Mouse (Mus musculus) heart, adult 2 months (tissue): ENCODE measurements around the gene Magi2. TPM values are rescaled to one million over a fixed set of nuclear protein-coding genes. Genes with fewer than 3 reads are reported as not detected.

Experiments used
- DNase-seq, 2 experiments: peaks; one replicate each; pipeline ENCODE4 v3.0.0; 2021
- H3K27ac ChIP-seq: fragments of 200-600 bp; 2 replicates; pipeline ENCODE4 v1.8.1; 2022
- H3K27me3 ChIP-seq: fragments of 200-500 bp; 2 replicates; pipeline ENCODE4 v1.6.1; 2012; ENCODE audit warnings: mild to moderate bottlenecking, low read length, inconsistent platforms, mixed read lengths; ENCODE audit not compliant: control insufficient read depth, insufficient read depth
- H3K36me3 ChIP-seq: fragments of 200-500 bp; 2 replicates; pipeline ENCODE4 v1.6.1; 2012; ENCODE audit warnings: low read length, inconsistent platforms; ENCODE audit not compliant: control insufficient read depth, insufficient read depth
- H3K4me1 ChIP-seq: fragments of 200-500 bp; 2 replicates; pipeline ENCODE4 v1.6.1; 2011; ENCODE audit warnings: low read length; ENCODE audit not compliant: control insufficient read depth, insufficient read depth
- H3K4me3 ChIP-seq: fragments of 200-600 bp; 2 replicates; pipeline ENCODE4 v1.8.1; 2022
- H3K79me2 ChIP-seq: fragments of 200-500 bp; replicated peaks from 2 replicates; pipeline ENCODE4 v1.6.1; 2012; ENCODE audit warnings: mild to moderate bottlenecking, inconsistent platforms, low read length, moderate library complexity, mixed read lengths; ENCODE audit not compliant: control insufficient read depth, insufficient read depth
- H3K9ac ChIP-seq: fragments of 200-500 bp; 2 replicates; pipeline ENCODE4 v1.6.1; 2012; ENCODE audit warnings: low read depth, mild to moderate bottlenecking, control low read depth, inconsistent platforms, low read length, mixed read lengths
- CTCF ChIP-seq: fragments of 200-600 bp; IDR thresholded peaks from 2 replicates; pipeline ENCODE4 v1.8.1; 2022; ENCODE audit warnings: antibody characterized with exemption, mild to moderate bottlenecking, moderate library complexity
- EP300 ChIP-seq: fragments of 200-500 bp; IDR thresholded peaks from 2 replicates; pipeline ENCODE4 v1.6.1; 2011; ENCODE audit warnings: low read depth, low read length, control low read depth; ENCODE audit not compliant: insufficient read depth
- POLR2A ChIP-seq: fragments of 200-500 bp; IDR thresholded peaks from 2 replicates; pipeline ENCODE4 v1.6.1; 2011; ENCODE audit warnings: mild to moderate bottlenecking, low read depth, low read length, control low read depth; ENCODE audit not compliant: insufficient read depth
- WGBS: fragments of 180-500 bp; shearing (Covaris S2); methylation state at CpG from one replicate; pipeline ENCODE4 v1.1.7; 2018; 5-methylcytosine and 5-hydroxymethylcytosine counted together
- intact Hi-C: fragments of 180-260 bp; cut with DNase I; formaldehyde crosslinking; loops from one replicate; pipeline ENCODE4 v1.15.1; 2025
- polyA plus RNA-seq: library from polyadenylated mRNA; depleted of rRNA; stranded (reverse); fragments of >200 nt; gene quantifications from 2 replicates; pipeline ENCODE4 v1.2.3, GENCODE M21; 2012
- total RNA-seq, 2 experiments: library from RNA; stranded (reverse); gene quantifications; 2 replicates each; pipeline ENCODE4 v1.2.3; 2021

Gene Magi2
- total and polyA plus RNA-seq, 3 experiments: 2.0 to 8.2 (median 7.0) TPM

DNA sequence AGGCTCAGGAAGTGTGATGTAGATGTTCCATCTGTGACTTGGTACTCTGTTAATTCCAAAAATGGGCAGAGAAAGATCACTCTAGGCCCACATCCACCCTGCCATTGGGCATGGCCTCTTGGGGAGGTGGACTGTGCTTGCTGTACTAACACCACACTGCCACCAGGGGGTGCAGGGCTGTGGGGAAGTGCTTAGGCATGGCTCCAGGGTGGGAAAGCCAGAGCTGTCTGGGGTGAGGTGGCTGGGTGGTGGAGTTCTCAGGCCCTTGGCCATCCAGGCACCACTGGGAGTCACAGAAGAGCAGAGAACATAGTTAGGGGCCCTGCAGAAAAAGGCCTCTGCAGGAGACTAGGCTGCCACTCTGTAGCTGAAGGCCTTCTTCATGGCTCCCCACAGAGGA lies 1243.6 kb downstream of the Magi2 start:
- peak; percentile 11 to 37 for DNase-seq
- Histone ChIP-seq H3K27me3 (no peaks in the 10 kb centered on the region), H3K36me3 (no peaks in the 10 kb centered on the region), H3K4me3 (no peak overlapping the region), H3K4me1 (no peaks in the 10 kb centered on the region), H3K79me2 (no peaks in the 10 kb centered on the region), H3K27ac (no peak overlapping the region), H3K9ac (no peak overlapping the region)
- TF ChIP-seq CTCF (peak; percentile 60), EP300 (no peak), POLR2A (no peak)
- intact Hi-C loops: loop anchor here (1.0 kb wide), 1 partner anchor 231 kb away; no protein-coding TSS in a partner anchor

DNA sequence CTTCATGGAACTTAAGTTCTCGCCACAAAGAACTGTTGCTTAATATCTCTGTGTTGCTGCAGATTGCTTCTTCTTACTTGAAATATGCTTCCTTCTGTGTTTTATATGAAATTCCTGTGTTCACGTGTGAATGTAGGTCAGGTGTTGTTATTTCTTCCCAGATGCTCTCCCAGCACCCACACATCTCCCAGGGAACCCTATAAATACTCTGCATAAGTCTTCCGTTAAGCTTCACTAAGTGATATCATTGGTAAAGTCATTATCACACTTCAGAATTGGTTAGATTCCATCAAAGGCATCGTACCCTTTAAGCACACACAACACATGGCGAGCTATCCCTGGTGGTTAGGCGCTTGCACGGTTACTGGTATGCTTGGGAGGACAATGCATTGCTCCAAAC lies 1257.7 kb downstream of the Magi2 start:
- H3K36me3 ChIP-seq: no peaks in the 10 kb centered on the region
- no peak for TF ChIP-seq EP300
- no peak for TF ChIP-seq POLR2A
- TF ChIP-seq CTCF: no peak
- H3K27me3 ChIP-seq: no peaks in the 10 kb centered on the region
- no peaks in the 10 kb centered on the region for H3K79me2 ChIP-seq
- H3K4me1 ChIP-seq: no peaks in the 10 kb centered on the region
- no peak for DNase-seq
- H3K9ac ChIP-seq: no peak overlapping the region
- H3K27ac ChIP-seq: no peak overlapping the region
- intact Hi-C loops: no loop called here
- WGBS: 79% methylated on average over 7 of the region's 7 CpGs
- H3K4me3 ChIP-seq: no peak overlapping the region

DNA sequence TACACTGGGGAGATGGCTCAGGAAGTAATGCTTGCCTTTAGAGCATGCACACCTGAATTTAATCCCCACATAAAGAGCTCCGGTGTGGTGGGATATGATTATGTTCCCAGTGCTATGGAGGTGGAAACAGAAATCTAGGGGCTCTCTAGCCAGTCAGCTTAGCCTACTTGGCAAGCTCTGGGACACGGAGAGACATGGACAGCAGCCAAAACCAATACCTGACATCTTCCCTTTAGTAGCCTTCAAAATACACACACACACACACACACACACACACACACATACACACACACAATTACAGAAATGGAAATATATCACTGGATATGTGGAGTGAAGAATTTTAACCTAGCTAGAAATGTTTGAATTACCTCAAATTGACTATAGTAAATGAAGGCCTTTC lies 1265.1 kb downstream of the Magi2 start:
- H3K36me3 ChIP-seq: no peaks in the 10 kb centered on the region
- no peak for TF ChIP-seq POLR2A
- no peak for TF ChIP-seq EP300
- TF ChIP-seq CTCF: no peak
- DNase-seq: no peak
- intact Hi-C loops: no loop called here
- H3K27ac ChIP-seq: no peak overlapping the region
- H3K4me1 ChIP-seq: no peaks in the 10 kb centered on the region
- H3K79me2 ChIP-seq: no peaks in the 10 kb centered on the region
- no peak overlapping the region for H3K4me3 ChIP-seq
- H3K9ac ChIP-seq: no peak overlapping the region
- 41% methylated on average over 2 of the region's 2 CpGs for WGBS
- no peaks in the 10 kb centered on the region for H3K27me3 ChIP-seq

DNA sequence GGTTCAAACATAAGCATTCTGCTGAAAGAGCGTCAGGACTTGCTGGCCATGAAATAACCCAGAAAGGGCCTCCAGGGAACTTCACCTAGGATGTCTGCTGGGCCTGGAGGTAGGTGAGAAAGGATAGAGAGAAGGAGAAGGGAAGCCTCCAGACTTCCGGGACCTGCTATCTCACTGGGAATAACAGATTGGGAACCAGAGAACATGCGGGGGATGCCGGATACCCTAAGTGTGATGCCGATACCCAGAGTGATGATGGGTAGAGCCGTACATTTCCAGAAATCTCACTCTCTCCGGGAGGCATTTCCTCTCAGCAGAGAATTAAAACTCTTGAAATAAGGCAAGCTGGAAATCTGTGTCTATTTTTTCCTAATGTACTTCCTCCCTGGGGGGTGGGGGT lies 1265.8 kb downstream of the Magi2 start:
- Histone ChIP-seq H3K36me3 (no peaks in the 10 kb centered on the region), H3K27ac (no peak overlapping the region), H3K27me3 (no peaks in the 10 kb centered on the region), H3K4me3 (no peak overlapping the region), H3K9ac (no peak overlapping the region), H3K4me1 (no peaks in the 10 kb centered on the region), H3K79me2 (no peaks in the 10 kb centered on the region)
- no peak for DNase-seq
- intact Hi-C loops: no loop called here
- 59% methylated on average over 7 of the region's 7 CpGs for WGBS
- TF ChIP-seq CTCF (no peak), POLR2A (no peak), EP300 (no peak)

DNA sequence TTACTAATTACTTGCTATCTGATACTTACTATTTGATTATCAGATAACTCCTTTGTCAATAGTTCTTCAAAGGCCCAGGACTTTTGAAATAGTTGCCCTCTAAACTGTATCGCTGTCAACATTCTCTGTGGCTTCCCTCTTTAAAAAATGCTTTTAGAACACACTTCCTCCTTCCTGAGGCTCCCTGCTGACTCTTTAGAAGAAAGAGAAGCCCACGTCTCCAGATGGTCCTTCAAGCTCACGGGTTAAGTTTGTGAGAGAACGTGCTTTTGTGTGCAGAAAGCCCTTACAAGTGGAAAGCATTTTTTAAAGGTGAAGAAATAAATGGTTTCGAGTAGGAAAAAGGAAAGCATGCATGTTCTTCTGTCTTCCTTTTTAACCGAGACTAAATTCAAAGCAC lies 1267.2 kb downstream of the Magi2 start:
- 63% methylated on average over 6 of the region's 6 CpGs for WGBS
- no peak overlapping the region for H3K9ac ChIP-seq
- TF ChIP-seq CTCF (no peak), EP300 (no peak), POLR2A (no peak)
- H3K4me1 ChIP-seq: no peaks in the 10 kb centered on the region
- no peaks in the 10 kb centered on the region for H3K27me3 ChIP-seq
- no peak overlapping the region for H3K4me3 ChIP-seq
- intact Hi-C loops: no loop called here
- no peak for DNase-seq
- H3K79me2 ChIP-seq: no peaks in the 10 kb centered on the region
- H3K27ac ChIP-seq: no peak overlapping the region
- H3K36me3 ChIP-seq: no peaks in the 10 kb centered on the region

DNA sequence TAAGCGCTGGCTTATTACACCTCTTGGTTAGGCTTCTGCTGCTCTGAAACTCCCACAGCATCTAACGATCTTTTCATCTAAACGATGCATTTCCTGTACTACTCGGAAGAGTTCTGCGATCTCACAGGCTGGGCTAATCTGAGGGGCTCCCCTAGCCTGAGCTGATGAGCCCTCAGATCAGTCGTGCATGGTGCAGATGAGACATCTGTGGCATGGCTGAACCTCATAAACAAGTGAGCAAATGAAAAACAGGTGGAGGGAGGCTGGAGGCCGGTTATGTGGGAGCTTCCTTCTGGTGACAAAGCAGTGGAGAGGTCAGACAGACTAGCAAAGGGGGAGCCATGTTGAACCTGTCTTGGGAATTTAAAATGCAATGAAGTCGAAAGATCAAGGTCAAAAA lies 1270.1 kb downstream of the Magi2 start:
- 63% methylated on average over 8 of the region's 8 CpGs for WGBS
- Histone ChIP-seq H3K79me2 (no peaks in the 10 kb centered on the region), H3K27me3 (no peaks in the 10 kb centered on the region), H3K27ac (no peak overlapping the region), H3K36me3 (no peaks in the 10 kb centered on the region), H3K4me1 (no peaks in the 10 kb centered on the region), H3K9ac (no peak overlapping the region), H3K4me3 (no peak overlapping the region)
- TF ChIP-seq CTCF (no peak), POLR2A (no peak), EP300 (no peak)
- intact Hi-C loops: no loop called here
- DNase-seq: no peak
